Mouse (Mus musculus) forebrain, postnatal 0 days (tissue): ENCODE results near the gene Pi4ka. TPM values are rescaled to one million over a fixed set of nuclear protein-coding genes. Genes with fewer than 3 reads are reported as not detected.

Experiments used
- ATAC-seq: fragments of 200-750 bp; cut with Nextera tagmentation; 2 replicates; pipeline ENCODE4 v1.8.0; 2017; ENCODE audit warnings: mild to moderate bottlenecking, moderate library complexity
- DNase-seq: peaks from one replicate; pipeline ENCODE4 v3.0.0-alpha.2; 2015
- H3K27ac ChIP-seq: fragments of 300-500 bp; sonication (generic); 2 replicates; pipeline ENCODE4 v1.5.1; 2014; ENCODE audit warnings: low read depth, mild to moderate bottlenecking, antibody characterized with exemption, low read length, moderate library complexity, mixed read lengths
- H3K27me3 ChIP-seq: fragments of 300-500 bp; sonication (generic); 2 replicates; pipeline ENCODE4 v1.6.1; 2014; ENCODE audit warnings: mild to moderate bottlenecking, low read length, mixed read lengths; ENCODE audit not compliant: insufficient read depth
- H3K36me3 ChIP-seq: fragments of 300-500 bp; sonication (generic); 2 replicates; pipeline ENCODE4 v1.6.1; 2014; ENCODE audit warnings: mild to moderate bottlenecking, moderate library complexity; ENCODE audit not compliant: insufficient read depth
- H3K4me1 ChIP-seq: fragments of 300-500 bp; sonication (generic); 2 replicates; pipeline ENCODE4 v1.6.1; 2014; ENCODE audit warnings: antibody characterized with exemption; ENCODE audit not compliant: insufficient read depth
- H3K4me2 ChIP-seq: fragments of 300-500 bp; sonication (generic); 2 replicates; pipeline ENCODE4 v1.6.1; 2014; ENCODE audit warnings: low read depth, mild to moderate bottlenecking, moderate library complexity
- H3K4me3 ChIP-seq: fragments of 300-500 bp; sonication (generic); 2 replicates; pipeline ENCODE4 v1.5.1; 2014; ENCODE audit warnings: low read depth, low read length, mixed read lengths
- H3K9ac ChIP-seq: fragments of 300-500 bp; sonication (generic); 2 replicates; pipeline ENCODE4 v1.6.1; 2014; ENCODE audit warnings: mild to moderate bottlenecking
- H3K9me3 ChIP-seq: fragments of 300-500 bp; sonication (generic); 2 replicates; pipeline ENCODE4 v1.6.1; 2016; ENCODE audit warnings: low read length
- CTCF ChIP-seq: sonication (generic); IDR thresholded peaks from 2 replicates; pipeline ENCODE4 v1.5.1; 2016; ENCODE audit warnings: antibody characterized with exemption, control low read depth, low read depth
- WGBS: fragments of 180-500 bp; shearing (Covaris S2); extraction: QIAGEN DNeasy Blood & Tissue Kit; methylation state at CpG from one replicate; pipeline ENCODE4 v1.1.7; 2014; 5-methylcytosine and 5-hydroxymethylcytosine counted together
- polyA plus RNA-seq: library from polyadenylated mRNA; unstranded; fragments of >200 nt; fragmentation: Nextera tagmentation; extraction: Ambion mirVana; gene quantifications from 2 replicates; pipeline ENCODE4 v1.2.1, GENCODE M21; 2015
- total RNA-seq: library from RNA; depleted of rRNA; stranded (reverse); fragments of >200 nt; gene quantifications from 2 replicates; pipeline ENCODE4 v1.2.3, GENCODE M21; 2014

Pi4ka gene
- total and polyA plus RNA-seq, 2 experiments from 2014 or later, result 41.2 to 107 TPM

- Histone ChIP-seq H3K4me1 (no peaks in the 10 kb centered on the region), H3K4me2 (no peak overlapping the region), H3K9me3 (no peaks in the 10 kb centered on the region), H3K27ac (no peak overlapping the region), H3K9ac (no peak overlapping the region), H3K27me3 (no peaks in the 10 kb centered on the region), H3K36me3 (peaks cover 48% of the 10 kb centered on the region), H3K4me3 (no peak overlapping the region)
- WGBS, result 90% methylated on average over 7 of the region's 7 CpGs
- ATAC-seq, result no peak
- DNase-seq, result no peak
- no peak for TF ChIP-seq CTCF
Measured at GRCm38 (mm10) chr16:17339701-17340100, 66.4 kb downstream of the Pi4ka start.

DNA sequence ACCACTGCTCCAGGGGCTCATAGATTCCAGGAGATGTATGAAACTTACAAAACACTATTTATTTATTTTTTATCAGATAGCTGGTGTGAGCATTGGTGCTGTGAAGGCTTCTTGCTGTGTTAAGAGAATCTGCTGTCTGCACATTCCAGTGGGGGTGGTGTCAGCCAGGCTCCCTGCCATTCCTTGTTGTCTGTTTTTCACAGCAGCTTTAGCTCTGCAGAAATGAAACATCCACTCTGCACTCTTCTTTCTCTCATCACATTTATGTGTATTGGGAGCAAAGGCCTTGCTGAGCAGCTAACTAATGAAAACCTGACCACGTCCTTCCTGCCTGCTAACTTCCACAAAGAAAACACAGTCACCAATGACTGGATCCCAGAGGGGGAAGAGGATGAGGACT, 70.0 kb downstream of the Pi4ka start:
- Histone ChIP-seq H3K36me3 (peaks cover 34% of the 10 kb centered on the region), H3K27ac (no peak overlapping the region), H3K9me3 (no peaks in the 10 kb centered on the region), H3K27me3 (no peaks in the 10 kb centered on the region), H3K4me1 (no peaks in the 10 kb centered on the region), H3K9ac (no peak overlapping the region), H3K4me2 (no peak overlapping the region), H3K4me3 (no peak overlapping the region)
- no peak for TF ChIP-seq CTCF
- 82% methylated on average over 1 of the region's 1 CpGs for WGBS
- DNase-seq (no peak), ATAC-seq (no peak)

DNA sequence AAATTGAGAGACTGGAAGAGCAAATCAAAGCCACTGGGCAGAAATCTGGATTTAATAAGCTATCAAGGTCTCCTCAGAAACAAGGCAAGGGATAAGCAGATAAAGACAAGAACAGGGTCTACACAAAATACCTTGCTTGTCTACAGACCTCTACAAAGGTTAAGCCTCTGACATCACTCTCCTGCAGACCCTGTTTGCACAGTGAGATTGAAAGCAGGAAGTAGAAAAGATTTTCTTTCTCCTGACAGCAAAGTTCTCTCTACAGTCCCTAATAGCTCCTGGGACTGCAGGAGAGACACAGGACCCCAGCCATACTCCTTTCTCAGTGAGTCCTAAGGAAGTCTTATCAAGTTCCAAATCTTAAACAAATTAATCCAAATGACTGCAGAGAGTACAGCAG, 71.5 kb downstream of the Pi4ka start:
- H3K4me1 ChIP-seq, result no peaks in the 10 kb centered on the region
- TF ChIP-seq CTCF, result no peak

DNA sequence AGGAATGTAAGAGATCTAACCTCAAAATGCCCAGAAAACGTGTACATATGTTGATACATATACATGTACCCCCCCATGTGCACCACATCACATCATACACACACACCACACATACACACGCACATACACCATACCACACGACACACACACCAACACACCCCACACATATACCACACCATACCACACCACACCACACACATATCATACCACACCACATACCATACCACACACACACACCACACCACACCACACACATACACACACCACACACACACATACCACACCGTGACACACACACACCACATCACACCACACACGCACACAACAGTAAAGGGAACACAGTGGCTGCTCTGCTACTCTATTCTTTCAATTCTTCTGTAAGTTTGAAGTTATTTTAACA, 74.3 kb downstream of the Pi4ka start:
- peaks cover 27% of the 10 kb centered on the region for H3K36me3 ChIP-seq
- no peak overlapping the region for H3K9ac ChIP-seq
- no peaks in the 10 kb centered on the region for H3K9me3 ChIP-seq
- H3K4me2 ChIP-seq, result no peak overlapping the region
- WGBS, result 93% methylated on average over 5 of the region's 5 CpGs
- DNase-seq (no peak), ATAC-seq (no peak)
- H3K27ac ChIP-seq, result no peak overlapping the region
- no peaks in the 10 kb centered on the region for H3K27me3 ChIP-seq
- H3K4me3 ChIP-seq, result no peak overlapping the region
- H3K4me1 ChIP-seq, result no peaks in the 10 kb centered on the region
- TF ChIP-seq CTCF, result no peak

More for the DNA sequence above, 71.5 kb downstream of the Pi4ka start:
- no peaks in the 10 kb centered on the region for H3K9me3 ChIP-seq
- H3K27me3 ChIP-seq, result no peaks in the 10 kb centered on the region
- ATAC-seq, result no peak
- no peak overlapping the region for H3K9ac ChIP-seq
- no peak overlapping the region for H3K4me2 ChIP-seq
- no peak overlapping the region for H3K27ac ChIP-seq
- no peak for DNase-seq
- H3K36me3 ChIP-seq, result peaks cover 24% of the 10 kb centered on the region
- H3K4me3 ChIP-seq, result no peak overlapping the region

DNA sequence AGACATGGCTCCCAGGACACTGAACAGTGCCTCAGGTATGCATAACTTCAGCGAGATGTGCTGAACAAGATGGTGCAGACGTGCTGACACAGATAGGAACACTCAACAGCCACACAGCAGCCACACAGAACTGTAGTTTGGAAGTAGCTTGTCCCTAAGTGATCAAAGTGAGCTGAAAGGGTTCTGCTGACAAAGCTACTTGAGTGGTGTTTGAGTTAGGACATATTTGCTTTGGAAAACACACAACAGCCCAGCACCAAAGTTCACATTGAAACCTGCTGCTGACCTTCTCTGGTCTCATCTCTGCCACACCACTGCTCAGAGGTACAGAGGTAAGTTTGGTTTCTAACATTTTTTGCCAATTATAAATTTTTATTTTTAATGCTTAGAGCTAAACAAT, 75.0 kb downstream of the Pi4ka start, which contains the start of gene Serpind1:
Gene Serpind1 (plus strand): TSS at position 256 of the 400 bp plus-strand sequence.
- ATAC-seq, result no peak
- H3K27ac ChIP-seq, result no peak within 1 kb of the TSS
- 82% methylated on average over 2 of the region's 2 CpGs for WGBS
- H3K9ac ChIP-seq, result no peak within 1 kb of the TSS
- no peaks in the 10 kb centered on the region for H3K27me3 ChIP-seq
- DNase-seq, result no peak
- no peaks in the 10 kb centered on the region for H3K4me1 ChIP-seq
- H3K4me2 ChIP-seq, result no peak within 1 kb of the TSS
- H3K4me3 ChIP-seq, result no peak within 1 kb of the TSS
- TF ChIP-seq CTCF, result no peak
- H3K36me3 ChIP-seq, result peaks cover 26% of the 10 kb centered on the region
- H3K9me3 ChIP-seq, result no peaks in the 10 kb centered on the region

- no peaks in the 10 kb centered on the region for H3K4me1 ChIP-seq
- H3K9me3 ChIP-seq, result no peaks in the 10 kb centered on the region
- TF ChIP-seq CTCF, result no peak
- ATAC-seq (no peak), DNase-seq (no peak)
- H3K9ac ChIP-seq, result no peak overlapping the region
- H3K27me3 ChIP-seq, result no peaks in the 10 kb centered on the region
- no peak overlapping the region for H3K4me2 ChIP-seq
- 86% methylated on average over 1 of the region's 1 CpGs for WGBS
- H3K36me3 ChIP-seq, result peaks cover 31% of the 10 kb centered on the region
- no peak overlapping the region for H3K27ac ChIP-seq
- no peak overlapping the region for H3K4me3 ChIP-seq
Measured at GRCm38 (mm10) chr16:17329848-17330570, 76.1 kb downstream of the Pi4ka start.

GRCm38 (mm10) chr16:17326064-17326463, 80.0 kb downstream of the Pi4ka start:
- Histone ChIP-seq H3K27ac (no peak overlapping the region), H3K9me3 (no peaks in the 10 kb centered on the region), H3K36me3 (peaks cover 51% of the 10 kb centered on the region), H3K9ac (no peak overlapping the region), H3K4me3 (no peak overlapping the region), H3K4me2 (no peak overlapping the region), H3K27me3 (no peaks in the 10 kb centered on the region), H3K4me1 (no peaks in the 10 kb centered on the region)
- peak; percentile 38; the same call in 1 of the 2 replicates for ATAC-seq
- no peak for DNase-seq
- no peak for TF ChIP-seq CTCF
- 86% methylated on average over 2 of the region's 2 CpGs for WGBS
